Mouse (Mus musculus) lung, postnatal 4 days (tissue): ENCODE results near the gene Fxn.

Experiments
- DNase-seq, 2 experiments: peaks; one replicate each; pipeline ENCODE4 v3.0.0; 2021

Fxn gene

GRCm38 (mm10) chr19:24280601-24281228, at the start of gene Fxn:
Gene Fxn (minus strand): TSS chr19:24280605.
- DNase-seq = peak; percentile 19 to 27

- no peak for DNase-seq
Observed at GRCm38 (mm10) chr19:24327921-24328320, 47.5 kb upstream of the Fxn start.

GRCm38 (mm10) chr19:24326969-24327368, 46.6 kb upstream of the Fxn start:
- no peak for DNase-seq

DNA sequence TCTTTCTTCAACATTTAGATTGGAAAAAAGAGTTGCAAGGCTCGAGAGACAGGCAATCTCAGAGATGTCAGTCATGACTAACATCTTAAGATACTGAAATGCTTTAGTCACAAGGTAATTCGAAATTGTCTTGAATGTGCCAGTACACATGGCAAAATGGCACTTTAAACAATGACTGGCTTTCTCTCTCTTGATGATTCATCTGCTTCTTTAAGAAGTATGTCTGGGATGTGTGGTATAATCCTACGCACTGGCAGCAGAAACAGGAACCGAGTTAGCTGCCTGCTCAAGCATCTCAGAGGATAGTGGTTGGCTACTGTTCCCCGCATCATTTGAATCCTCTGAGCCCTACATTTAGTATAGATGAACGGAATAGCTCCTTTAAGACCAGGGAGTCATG, 45.3 kb upstream of the Fxn start:
- no peak for DNase-seq

GRCm38 (mm10) chr19:24323841-24324613, 43.6 kb upstream of the Fxn start:
- no peak for DNase-seq

DNA sequence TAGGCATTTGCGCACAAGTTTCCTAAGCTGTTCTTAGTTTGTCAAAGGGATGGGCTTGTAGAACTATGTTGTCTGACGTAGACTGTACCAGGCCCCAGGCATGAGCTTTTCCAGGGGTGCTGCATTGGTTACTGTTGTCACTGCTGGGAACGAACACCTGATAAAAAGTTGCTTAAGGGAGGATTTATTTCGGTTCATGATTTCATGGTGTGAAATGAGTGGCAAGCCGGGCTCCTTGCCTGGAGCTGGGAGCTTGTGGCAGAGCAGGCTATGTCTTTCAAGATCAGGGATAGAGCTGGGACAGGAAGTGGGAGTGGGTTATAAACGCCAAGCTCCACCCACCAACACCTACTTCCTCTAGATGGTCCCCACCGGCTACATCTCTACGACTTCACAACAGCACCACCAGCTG, 41.5 kb upstream of the Fxn start:
- peak in 1 of 2 experiments; percentile 25 for DNase-seq

- DNase-seq = peak in 1 of 2 experiments; percentile 41
Observed at GRCm38 (mm10) chr19:24321211-24321899, 41.0 kb upstream of the Fxn start.

DNA sequence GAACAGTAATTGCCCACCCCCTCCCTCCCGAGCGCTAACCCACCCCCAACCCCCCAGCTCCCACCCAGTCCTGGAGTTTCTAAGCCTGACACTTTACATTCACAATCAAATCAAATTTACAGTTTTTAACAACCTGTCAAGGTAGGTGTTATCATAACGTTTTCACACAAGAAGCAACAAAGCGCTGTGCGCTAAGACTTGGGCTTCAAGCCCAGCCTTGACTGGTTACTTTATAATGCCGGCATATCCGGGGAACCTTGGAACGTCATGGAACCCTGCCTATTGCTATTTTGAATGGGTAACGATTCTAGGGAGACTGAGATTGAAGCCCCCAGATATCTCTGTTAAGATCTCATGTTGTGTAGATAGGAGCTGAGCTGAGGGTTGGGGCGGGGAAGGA, 37.8 kb upstream of the Fxn start:
- no peak for DNase-seq

DNA sequence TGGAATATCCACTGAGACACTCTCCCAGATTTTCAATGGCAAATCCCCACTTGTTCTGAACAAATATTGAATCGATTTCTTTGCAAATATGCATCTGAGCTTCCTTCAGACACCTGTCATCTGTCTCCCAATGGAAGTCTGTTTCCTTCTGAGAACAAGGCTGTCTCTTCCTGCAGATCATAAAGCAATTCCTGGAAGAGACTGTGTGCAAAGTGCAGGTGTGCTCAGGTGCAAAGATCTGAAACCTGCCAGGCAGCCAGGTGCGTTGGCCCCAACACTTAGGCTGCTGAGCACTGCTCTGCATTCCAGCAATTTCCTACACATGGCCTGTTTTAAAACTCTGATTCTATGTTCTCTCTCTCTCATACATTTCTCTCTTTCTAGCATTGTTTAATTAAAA, 37.3 kb upstream of the Fxn start:
- DNase-seq = no peak

DNA sequence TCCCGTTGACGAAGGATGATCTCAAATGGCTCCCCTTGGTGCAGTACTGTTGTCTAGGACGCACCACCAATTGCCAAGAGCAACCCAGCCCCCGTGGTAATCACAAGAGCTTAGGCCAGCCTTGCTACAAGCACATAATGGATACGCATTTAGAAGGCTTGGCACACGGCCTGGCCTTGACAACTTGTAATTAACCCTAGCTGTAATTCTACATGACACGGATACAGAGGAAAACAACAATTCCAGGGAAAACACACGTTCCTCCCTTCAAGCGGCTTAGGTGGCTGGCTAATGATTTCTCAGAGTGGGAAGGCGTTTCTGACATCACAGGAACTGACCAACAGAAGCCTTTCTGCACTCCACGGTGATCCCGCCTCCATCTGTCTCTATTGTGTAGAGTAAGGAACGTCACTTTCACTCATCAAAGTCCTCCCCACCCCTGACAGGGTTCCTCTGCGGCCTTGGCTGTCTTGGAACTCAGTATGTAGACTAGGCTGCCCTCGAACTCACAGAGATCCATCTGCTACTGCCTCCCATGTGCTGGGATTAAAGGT, 36.7 kb upstream of the Fxn start:
- no peak for DNase-seq

- DNase-seq = no peak
Observed at GRCm38 (mm10) chr19:24316060-24316725, 35.8 kb upstream of the Fxn start.

DNA sequence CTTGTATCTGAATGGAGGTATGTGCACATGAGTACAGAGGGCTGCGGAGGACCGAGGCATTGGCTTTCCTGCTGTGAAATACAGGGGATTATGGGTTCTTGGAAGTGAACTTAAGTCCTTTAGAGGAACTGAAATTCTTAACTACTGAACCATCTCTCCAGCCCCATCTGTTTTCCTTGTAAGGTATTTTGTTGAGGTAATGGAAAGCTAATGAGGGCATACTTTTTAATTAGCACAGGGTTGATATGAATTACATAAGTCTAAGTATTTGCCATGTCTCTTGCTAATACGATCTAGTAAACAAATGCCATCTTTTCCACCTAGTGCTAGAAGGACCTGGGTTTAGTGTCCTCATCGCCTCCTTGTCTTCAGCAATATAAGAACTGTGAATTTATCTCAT, 34.8 kb upstream of the Fxn start:
- no peak for DNase-seq

DNA sequence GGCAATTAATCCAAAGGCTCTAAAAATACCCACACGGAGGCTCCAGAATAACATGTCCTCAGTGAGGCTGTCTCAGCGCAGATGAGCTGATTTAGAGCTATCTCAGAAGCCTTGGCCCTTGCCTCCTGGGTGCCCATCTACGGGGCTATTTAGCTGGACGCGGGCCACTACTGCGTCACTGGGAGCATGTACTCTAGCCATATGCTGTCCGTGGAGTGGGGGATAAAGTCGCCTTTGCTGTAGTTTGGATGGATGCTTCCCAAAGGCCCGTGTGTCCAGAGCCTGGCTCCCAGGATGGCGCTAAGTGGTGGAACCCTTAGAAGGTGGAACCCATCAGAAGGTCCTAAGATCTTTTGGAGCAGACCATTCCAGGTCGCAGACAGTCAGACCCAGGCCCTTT, 34.3 kb upstream of the Fxn start:
- no peak for DNase-seq

GRCm38 (mm10) chr19:24312556-24313342, 32.3 kb upstream of the Fxn start:
- no peak for DNase-seq

DNA sequence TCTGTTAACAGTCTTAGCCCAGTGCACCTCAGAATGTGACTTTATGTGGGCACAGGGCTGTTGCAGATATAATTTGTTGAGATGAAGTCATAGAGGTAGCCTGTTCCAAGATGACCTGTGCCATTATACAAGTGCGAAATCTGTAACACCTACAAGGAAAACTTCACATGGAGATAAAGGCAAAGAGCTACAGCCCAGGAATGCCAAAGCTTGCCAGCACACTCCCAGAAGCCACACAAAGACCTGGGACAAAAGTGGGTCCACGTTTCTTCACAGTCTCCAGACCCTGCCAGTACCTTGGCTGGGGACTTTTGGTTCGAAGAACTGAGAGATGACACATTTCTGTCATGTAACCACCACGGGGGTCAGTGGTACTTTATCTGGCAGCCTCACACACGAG, 31.6 kb upstream of the Fxn start:
- DNase-seq = no peak

- DNase-seq = peak; percentile 41 to 75
Observed at GRCm38 (mm10) chr19:24308305-24308705, 27.9 kb upstream of the Fxn start.

DNA sequence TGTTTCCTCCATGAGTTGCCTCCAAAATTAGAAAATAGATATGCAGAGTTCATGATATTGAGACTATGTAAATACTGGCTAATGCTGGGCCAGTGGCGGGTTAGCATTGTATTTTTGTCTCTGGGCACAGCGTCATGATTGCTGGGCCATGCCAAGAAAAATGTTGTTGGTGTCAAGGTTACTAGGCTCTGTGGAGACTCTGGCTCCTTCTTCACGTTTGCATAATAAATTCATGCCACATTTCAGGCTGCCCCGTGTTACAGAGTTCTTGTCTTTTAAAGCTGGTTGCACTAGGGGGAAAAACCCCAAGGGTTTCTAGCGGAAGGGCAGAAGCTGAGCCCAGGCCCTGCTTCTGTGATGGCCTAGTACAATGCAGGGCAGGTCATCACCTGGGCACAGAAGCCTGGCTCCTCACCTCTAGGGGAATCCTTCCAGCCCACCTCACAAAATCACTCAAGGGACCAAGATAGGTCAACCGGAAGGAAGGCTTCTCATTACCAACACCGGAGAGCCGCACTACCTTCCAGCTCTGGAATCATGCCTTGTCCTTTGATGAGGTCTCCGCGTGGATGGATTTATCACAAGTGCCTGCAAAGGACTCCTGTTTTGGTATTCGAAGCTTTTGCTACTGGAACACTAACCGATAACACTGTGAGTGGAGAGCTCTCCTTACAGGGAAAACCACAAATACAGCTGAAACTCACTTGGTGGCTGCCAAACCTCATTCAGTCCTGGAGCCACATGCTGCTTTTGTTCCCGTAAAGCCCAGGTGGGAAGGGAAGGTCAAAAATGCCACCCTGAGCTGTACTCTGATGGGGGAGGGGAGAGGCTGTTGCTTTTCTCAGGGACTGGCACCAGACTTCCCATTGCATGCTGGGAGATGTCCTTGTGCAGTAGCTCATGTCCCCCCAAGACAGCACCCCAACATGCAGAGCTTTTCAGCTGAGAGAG, 27.1 kb upstream of the Fxn start:
- peak in 1 of 2 experiments; percentile 26 for DNase-seq

GRCm38 (mm10) chr19:24306351-24306750, 25.9 kb upstream of the Fxn start:
- no peak for DNase-seq

GRCm38 (mm10) chr19:24302198-24302597, 21.8 kb upstream of the Fxn start:
- no peak for DNase-seq

- no peak for DNase-seq
Observed at GRCm38 (mm10) chr19:24301768-24302148, 21.4 kb upstream of the Fxn start.
